Mouse (Mus musculus): ENCODE results near the gene Vwa1.
"Not testable (repeated sequence)": the region's sequence is repeated elsewhere in the genome, so short reads cannot be mapped to it uniquely, and the experiment has no call there.

The Vwa1 gene

GRCm38 (mm10) chr4:155774280-155774754, at the start of gene Vwa1:
TSS of gene Vwa1 (minus strand) at chr4:155774698.
- no peak for DNase-seq (ENCODE audit: low read depth, low spot score)

GRCm38 (mm10) chr4:155823443-155823842, 48.9 kb upstream of the Vwa1 start:
- DNase-seq (ENCODE audit: low read depth, low spot score), result no peak

DNA sequence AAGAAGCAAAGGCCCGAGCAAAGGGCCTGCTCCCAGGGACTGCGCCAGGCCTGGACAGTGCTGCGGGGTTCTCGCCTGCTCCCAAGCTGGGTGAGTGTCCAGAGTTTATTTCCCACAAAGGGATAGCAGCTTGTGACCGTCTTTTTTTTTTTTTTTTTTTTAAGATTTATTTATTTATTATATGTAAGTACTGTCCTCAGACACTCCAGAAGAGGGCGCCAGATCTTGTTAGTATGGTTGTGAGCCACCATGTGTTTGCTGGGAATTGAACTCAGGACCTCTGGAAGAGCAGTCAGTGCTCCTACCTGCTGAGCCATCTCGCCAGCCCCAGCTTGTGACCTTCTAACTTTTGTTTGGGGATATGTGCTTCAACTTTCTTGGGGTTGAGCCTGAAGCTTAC, 46.5 kb upstream of the Vwa1 start:
- DNase-seq (ENCODE audit: low read depth, low spot score), result no peak

DNA sequence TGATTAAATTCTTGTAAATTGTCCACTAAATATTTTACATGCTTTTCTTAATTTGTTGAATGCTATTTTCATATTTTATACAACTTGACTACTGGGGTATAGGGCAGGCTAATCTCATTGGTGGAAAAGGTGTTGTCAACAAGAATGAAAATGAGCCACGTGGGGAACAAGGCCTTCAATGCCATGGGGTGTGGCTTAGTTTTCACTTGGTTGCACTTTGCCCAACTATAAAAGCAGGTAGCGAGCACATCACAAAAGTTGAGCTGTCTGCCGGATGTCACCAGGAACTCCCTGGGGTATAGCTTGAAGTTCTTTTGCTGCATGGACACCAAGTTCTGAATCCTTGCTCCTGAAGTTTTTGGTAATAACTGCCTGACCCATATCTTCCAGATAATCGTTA, 43.0 kb upstream of the Vwa1 start:
- DNase-seq (ENCODE audit: low read depth, low spot score), result no peak

DNA sequence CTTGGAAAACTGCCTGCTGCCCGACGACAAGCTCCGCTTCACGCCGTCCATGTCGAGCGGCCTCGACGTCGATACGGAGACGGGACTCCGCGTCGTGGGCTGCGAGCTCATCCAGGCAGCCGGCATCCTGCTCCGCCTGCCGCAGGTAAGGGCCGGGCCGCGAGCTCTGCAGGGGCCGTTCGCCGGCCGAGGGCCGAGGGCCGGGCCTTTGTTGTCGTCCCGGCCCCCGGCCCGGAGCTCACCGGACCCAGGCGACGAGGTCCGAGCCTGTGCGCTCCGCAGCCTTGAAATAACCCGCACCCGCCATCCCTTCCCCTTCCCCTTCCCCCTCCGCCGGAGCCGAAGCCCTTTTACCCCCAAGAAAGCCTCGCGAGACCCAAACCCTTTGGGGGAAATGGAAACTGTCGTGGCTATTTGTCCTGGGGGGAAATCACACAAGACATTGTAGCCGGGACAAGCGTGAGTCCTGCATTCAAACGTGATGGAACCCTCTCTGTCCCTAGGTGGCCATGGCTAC, 38.2 kb upstream of the Vwa1 start:
- no peak for DNase-seq (ENCODE audit: low read depth, low spot score)

- DNase-seq (ENCODE audit: low read depth, low spot score), result peak; percentile 92
Measured at GRCm38 (mm10) chr4:155811929-155812664, 37.6 kb upstream of the Vwa1 start, which contains the start of gene Ccnl2. TSS of gene Ccnl2 (plus strand) at chr4:155812489.

DNA sequence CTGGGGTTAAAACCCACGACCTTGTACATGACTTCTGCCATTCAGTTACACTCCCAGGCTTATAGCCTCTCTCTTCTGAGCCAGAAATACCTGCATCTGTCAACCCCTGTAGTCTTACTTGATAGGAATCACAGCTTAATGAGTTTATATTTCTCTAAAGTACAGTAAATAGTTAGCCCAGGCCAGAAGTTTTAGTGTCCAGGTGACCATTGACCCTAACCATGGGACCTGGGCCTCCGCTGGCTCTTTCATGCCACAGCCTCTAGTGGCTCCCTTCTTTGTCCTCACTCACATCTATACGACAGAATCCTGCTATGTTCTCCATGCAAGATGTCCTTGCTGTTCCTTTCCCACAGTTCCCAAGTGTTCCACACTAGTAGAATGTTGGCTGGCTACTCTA, 33.3 kb upstream of the Vwa1 start:
- DNase-seq (ENCODE audit: low read depth, low spot score), result no peak

- peak; percentile 84 for DNase-seq (ENCODE audit: low read depth, low spot score)
Measured at GRCm38 (mm10) chr4:155803340-155804041, 29.0 kb upstream of the Vwa1 start.

- DNase-seq (ENCODE audit: low read depth, low spot score), result no peak
Measured at GRCm38 (mm10) chr4:155802741-155803339, 28.3 kb upstream of the Vwa1 start, which contains the start of gene Mrpl20. TSS of gene Mrpl20 (plus strand) at chr4:155802878.

- DNase-seq (ENCODE audit: low read depth, low spot score), result no peak
Measured at GRCm38 (mm10) chr4:155802075-155802474, 27.6 kb upstream of the Vwa1 start.

- no peak for DNase-seq (ENCODE audit: low read depth, low spot score)
Measured at GRCm38 (mm10) chr4:155793730-155794129, 19.2 kb upstream of the Vwa1 start.

DNA sequence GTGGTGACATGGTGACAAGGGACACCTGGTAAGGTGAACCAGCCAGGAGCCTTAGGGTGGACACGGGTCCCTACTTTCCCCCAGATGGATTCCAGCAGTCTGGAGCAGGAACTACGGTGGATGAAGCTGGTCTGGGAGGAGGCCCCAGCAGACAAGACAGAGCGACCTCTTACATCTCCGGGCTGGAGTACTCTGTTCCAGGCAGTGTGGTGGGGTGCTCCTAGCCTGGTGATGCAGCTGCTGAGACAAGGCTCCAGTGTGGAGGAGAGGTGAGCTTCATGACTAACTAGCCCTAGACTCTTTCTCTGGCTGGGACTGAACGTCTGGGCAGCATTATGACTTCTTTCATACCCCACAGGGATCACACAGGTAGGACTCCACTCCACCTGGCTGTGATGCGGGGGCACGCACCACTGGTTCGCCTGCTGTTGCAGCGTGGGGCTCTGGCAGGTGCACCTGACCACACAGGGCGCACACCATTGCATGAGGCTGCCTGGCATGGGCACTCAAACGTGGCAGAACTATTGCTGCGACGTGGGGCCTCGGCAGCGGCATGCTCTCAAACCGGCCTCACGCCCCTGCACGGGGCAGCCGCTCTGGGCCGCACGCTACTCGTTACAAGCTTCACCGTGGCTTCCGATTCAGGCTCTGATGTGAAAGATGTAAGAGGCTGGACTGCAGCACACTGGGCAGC, 16.9 kb upstream of the Vwa1 start:
- DNase-seq (ENCODE audit: low read depth, low spot score), result no peak

DNA sequence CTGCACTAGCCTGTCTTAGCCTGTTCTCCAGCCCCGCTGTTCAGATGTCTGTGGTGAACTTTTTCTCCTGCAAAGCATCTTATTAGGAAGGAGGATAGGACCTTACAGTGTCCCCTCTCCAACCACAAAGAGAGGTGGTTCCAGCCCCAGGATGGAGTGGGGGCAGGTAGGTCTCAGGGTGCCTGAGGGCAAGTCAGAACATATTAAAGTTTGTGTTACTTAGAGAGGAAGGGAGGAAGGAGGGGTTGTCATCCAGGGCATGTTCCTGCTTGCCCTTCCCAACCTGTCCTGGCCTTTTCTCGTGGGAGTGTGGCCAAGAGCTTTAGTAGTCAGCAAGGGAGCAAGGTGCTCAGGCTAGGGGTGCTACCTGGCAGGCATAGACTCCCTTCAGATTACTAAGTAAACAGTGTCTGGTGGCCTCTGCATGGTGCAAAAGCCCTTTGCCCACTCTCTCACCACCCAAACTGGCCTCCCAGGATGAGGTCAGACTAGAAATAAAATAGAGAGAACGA, 16.2 kb upstream of the Vwa1 start:
- DNase-seq (ENCODE audit: low read depth, low spot score), result no peak

DNA sequence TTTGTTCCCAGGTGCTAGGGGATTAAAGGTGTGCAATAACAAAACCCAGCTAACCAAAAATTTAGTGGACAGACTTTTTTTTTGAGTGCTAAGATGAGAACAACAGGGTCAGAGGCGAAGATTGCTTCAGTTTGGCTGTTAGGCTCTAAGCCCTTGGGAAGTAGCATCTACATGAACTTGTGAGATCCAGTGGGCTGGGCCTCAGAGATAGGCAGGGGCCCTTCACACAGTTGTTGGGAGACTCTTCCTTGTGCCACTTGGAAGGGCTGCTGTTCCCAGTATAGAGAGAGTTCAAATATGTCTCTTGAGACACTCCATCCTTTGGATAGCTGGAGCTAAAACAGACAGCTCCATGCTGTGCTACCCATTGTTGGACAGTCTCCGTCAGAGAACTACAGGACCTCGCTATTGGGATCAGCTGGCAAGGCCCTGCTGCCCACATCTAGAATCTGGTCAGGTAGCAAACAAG, 15.6 kb upstream of the Vwa1 start, which contains the start of gene Ankrd65:
Ankrd65 (plus strand) TSS at position 419 of the 469 bp plus-strand sequence.
- DNase-seq (ENCODE audit: low read depth, low spot score), result no peak

GRCm38 (mm10) chr4:155788833-155789232, 14.3 kb upstream of the Vwa1 start:
- DNase-seq (ENCODE audit: low read depth, low spot score), result not testable (repeated sequence)

GRCm38 (mm10) chr4:155788300-155788699, 13.8 kb upstream of the Vwa1 start:
- no peak for DNase-seq (ENCODE audit: low read depth, low spot score)

DNA sequence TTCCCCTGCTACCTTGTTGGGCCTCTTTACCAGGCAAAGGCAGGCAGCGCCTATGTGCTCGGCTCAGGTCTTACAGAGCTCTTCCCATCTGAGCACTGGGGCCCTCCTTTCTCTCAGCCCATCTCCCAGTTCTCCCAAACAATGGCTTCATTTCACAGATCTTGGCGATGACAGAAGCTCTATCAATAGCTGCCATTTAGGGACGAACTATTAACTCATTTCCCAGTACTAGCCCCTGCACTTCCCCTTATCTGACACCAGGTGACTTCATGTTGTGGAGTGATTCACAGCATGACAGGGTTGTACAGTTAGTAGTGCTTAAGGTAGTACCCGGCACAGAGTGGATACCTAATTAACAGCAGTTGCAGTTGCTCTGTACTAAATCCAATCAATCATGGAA, 11.3 kb upstream of the Vwa1 start, which contains the start of gene Tmem88b:
Tmem88b (minus strand) TSS at position 56 of the 400 bp plus-strand sequence.
- no peak for DNase-seq (ENCODE audit: low read depth, low spot score)

- DNase-seq (ENCODE audit: low read depth, low spot score), result no peak
Measured at GRCm38 (mm10) chr4:155785246-155785645, 10.7 kb upstream of the Vwa1 start.

DNA sequence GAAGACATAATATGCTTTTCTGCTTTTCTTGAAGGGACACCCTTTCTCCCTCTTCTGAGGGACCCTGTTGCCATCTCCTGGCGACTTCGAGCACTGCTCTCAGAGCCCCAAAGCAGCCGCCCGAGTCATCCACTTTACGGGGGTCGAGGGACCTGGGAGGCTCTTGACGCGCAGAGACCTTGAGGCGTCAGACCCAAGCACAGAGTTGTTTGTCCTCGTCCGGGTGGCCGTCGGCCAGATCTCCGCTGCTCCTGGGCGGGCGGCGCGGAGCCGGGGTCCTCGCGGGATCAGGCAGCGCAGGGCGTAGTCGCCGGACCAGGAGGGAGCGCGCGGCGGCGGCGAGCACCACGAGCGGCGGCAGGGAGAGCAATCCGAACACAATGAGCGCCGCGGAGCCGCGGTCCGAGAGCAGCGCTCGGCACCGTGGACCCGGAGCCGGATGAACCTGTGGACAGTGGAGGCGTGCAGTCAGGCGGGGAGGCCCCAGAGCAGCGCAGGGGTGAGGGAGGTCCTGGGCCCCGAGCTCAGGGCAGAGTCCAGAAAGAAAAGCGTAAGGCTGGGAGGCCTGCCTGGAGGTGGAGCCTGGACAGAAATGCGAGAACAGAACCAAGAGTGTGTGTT, 9.7 kb upstream of the Vwa1 start:
- peak; percentile 72 for DNase-seq (ENCODE audit: low read depth, low spot score)

DNA sequence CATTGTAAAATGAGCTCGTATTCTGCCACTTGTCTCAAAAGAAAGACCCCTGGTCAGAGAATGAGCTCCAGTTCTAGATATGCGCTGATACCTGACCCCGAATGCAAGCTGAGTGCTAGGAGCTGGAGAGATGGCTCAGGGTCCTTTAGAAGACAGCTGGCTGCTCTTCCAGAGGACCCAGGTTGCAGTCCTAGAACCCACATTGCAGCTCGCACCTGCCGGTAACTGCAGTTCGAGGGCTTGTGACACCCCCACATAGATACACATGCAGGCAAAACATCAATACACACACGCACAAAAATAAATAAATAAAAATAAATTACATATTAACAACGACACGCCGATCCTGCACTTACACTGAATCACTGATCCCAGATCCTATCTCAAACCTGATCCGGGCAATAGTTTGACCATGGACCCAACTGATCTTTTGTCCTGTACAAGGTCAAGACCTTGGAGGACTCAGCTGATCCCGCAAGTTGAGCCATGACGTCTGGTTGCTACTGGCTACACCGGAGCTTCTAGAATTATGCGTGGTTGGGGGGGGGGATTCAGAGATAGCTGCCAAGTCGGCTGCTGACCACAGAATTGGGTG, 9.1 kb upstream of the Vwa1 start:
- no peak for DNase-seq (ENCODE audit: low read depth, low spot score)
